Mouse (Mus musculus) ovary, adult 10 weeks (tissue): ENCODE data around the gene Syt2. TPM values are rescaled to one million over a fixed set of nuclear protein-coding genes. Genes with fewer than 3 reads are reported as not detected.

Experiments
- polyA plus RNA-seq: library from polyadenylated mRNA; stranded (reverse); fragments of 350-450 nt; fragmentation: Illumina TruSeq; extraction: RNeasy Lipid Tissue Mini Kit (QIAGEN cat#74804); gene quantifications from one replicate; pipeline ENCODE4 v1.2.3, GENCODE M21; 2014

Gene Syt2
- polyA plus RNA-seq = 0.23 TPM

GRCm38 (mm10) chr1:134646261-134646962 is at the start of gene Syt2:
TSS of gene Syt2 (plus strand) at chr1:134646677.

Other genes with a start within 250 kb of the Syt2 start
- 17.8 TPM for gene Cyb5r1, start 241.1 kb upstream of the Syt2 start, polyA plus RNA-seq
- 50.0 TPM for gene Adipor1, start 231.3 kb upstream of the Syt2 start, polyA plus RNA-seq
- 34.8 TPM for gene Klhl12, start 191.1 kb upstream of the Syt2 start, polyA plus RNA-seq
- 49.5 TPM for gene Rabif, start 152.0 kb upstream of the Syt2 start, polyA plus RNA-seq
- gene Mgat4e, start 97.0 kb upstream of the Syt2 start, polyA plus RNA-seq = not detected
- gene Kdm5b, start 86.5 kb upstream of the Syt2 start, polyA plus RNA-seq = 41.7 TPM